Mouse (Mus musculus) lung, embryonic 15.5 days (tissue): ENCODE measurements around the gene Rassf7. TPM values are rescaled to one million over a fixed set of nuclear protein-coding genes. Genes with fewer than 3 reads are reported as not detected.
"Not testable (repeated sequence)": the region's sequence is repeated elsewhere in the genome, so short reads cannot be mapped to it uniquely, and the experiment has no call there.

ENCODE experiments used
- ATAC-seq: fragments of 200-750 bp; cut with Nextera tagmentation; 2 replicates; pipeline ENCODE4 v1.8.0; 2017; ENCODE audit warnings: moderate number of reproducible peaks, borderline replicate concordance; ENCODE audit not compliant: low FRiP score, low TSS enrichment; ENCODE audit errors: extremely low read depth
- H3K27ac ChIP-seq: fragments of 300-500 bp; sonication (generic); 2 replicates; pipeline ENCODE4 v1.5.1; 2015; ENCODE audit warnings: moderate library complexity, mild to moderate bottlenecking, inconsistent platforms
- H3K27me3 ChIP-seq: fragments of 300-500 bp; sonication (generic); 2 replicates; pipeline ENCODE4 v1.6.1; 2015; ENCODE audit warnings: inconsistent platforms
- H3K36me3 ChIP-seq: fragments of 300-500 bp; sonication (generic); 2 replicates; pipeline ENCODE4 v1.6.1; 2015; ENCODE audit warnings: inconsistent platforms
- H3K4me1 ChIP-seq: fragments of 300-500 bp; sonication (generic); 2 replicates; pipeline ENCODE4 v1.6.1; 2015; ENCODE audit warnings: inconsistent platforms
- H3K4me2 ChIP-seq: fragments of 300-500 bp; sonication (generic); 2 replicates; pipeline ENCODE4 v1.6.1; 2015; ENCODE audit warnings: inconsistent platforms, mild to moderate bottlenecking, moderate library complexity
- H3K4me3 ChIP-seq: fragments of 300-500 bp; sonication (generic); 2 replicates; pipeline ENCODE4 v1.5.1; 2015; ENCODE audit warnings: mild to moderate bottlenecking, inconsistent platforms
- H3K9ac ChIP-seq: fragments of 300-500 bp; sonication (generic); 2 replicates; pipeline ENCODE4 v1.6.1; 2015; ENCODE audit warnings: inconsistent platforms
- H3K9me3 ChIP-seq: fragments of 300-500 bp; sonication (generic); 2 replicates; pipeline ENCODE4 v1.6.1; 2016; ENCODE audit warnings: inconsistent platforms
- whole genome bisulfite sequencing: fragments of 180-500 bp; shearing (Covaris S2); methylation state at CpG from one replicate; pipeline ENCODE4 v1.1.7; 2015; 5-methylcytosine and 5-hydroxymethylcytosine counted together
- polyA plus RNA-seq: library from polyadenylated mRNA; unstranded; fragments of >200 nt; fragmentation: Nextera tagmentation; extraction: Ambion mirVana; gene quantifications from 2 replicates; pipeline ENCODE4 v1.2.1, GENCODE M21; 2015

The Rassf7 gene
- polyA plus RNA-seq, 1 experiment from 2014 or later = 59.7 TPM

DNA sequence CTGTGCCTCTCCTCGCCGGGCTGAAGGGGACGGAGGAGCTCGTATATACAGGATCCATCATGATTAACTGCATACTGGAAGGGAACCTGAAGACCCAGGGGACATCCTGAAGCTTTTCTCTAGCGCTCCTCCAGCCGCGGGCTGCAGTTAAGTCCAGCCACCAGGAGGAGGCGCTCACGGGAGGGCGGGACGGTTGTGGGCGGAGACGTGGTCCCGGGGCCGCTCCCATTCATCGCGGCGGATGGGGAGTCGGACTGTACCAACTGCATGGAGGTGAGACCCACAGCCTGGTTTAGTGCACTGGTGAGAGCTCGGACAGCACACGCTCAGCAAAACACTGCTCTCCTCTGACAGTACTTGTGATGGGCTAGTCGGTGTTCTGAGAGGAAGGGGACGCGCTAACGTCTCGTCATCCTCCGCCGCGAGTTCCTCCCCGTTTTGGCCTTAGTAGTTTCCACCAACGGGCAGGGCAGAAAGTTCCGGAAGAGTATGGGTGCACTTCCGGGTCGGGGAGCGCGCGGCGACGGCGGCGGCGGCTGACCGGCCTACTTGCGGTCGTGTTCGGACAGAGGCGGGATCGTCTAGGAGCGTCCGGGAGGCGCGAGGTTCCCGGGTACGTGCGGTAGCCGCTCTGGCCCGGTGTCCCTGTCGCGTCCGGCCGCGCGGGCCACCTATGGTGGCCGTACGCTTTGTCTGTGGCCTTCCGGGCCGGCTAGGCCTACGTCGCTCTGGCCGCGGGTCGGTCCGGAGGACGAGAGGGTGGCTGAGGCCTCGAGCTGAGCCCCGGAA lies 12.8 kb downstream of the Rassf7 start, which contains the start of gene Phrf1:
Gene Phrf1 (plus strand): TSS at position 506 of the 789 bp plus-strand sequence.
- peak; percentile 92 for ATAC-seq
- H3K4me2 ChIP-seq = peak within 1 kb of the TSS; percentile 80
- peak within 1 kb of the TSS; percentile 95 for H3K9ac ChIP-seq
- no peaks in the 10 kb centered on the region for H3K27me3 ChIP-seq
- peak within 1 kb of the TSS; percentile 95 for H3K27ac ChIP-seq
- H3K4me3 ChIP-seq = peak within 1 kb of the TSS; percentile 94
- WGBS = under 1% methylated on average over 76 of the region's 76 CpGs
- peaks cover 24% of the 10 kb centered on the region for H3K36me3 ChIP-seq
- no peaks in the 10 kb centered on the region for H3K9me3 ChIP-seq
- peaks cover 23% of the 10 kb centered on the region for H3K4me1 ChIP-seq

DNA sequence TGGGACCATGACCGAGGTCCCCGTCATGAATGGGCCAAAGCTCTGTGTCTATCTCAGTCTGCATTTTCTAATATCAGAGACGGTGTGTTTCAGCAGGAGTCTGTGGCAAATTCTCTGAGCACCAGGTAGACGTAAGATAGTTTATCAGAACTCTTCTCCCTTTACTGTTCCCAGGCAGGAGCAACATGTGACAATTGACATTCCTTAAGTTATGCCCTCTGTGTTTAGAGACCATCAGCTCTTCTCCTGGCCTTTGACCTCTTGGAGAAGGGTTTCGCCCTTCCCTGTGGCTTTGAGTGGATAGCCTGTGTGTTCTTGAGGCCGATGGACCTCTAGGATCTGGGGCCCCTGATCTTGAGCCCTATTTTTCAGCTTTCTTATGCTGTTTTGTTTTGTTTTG lies 14.0 kb downstream of the Rassf7 start:
- H3K4me1 ChIP-seq = peaks cover 23% of the 10 kb centered on the region
- H3K27me3 ChIP-seq = no peaks in the 10 kb centered on the region
- WGBS = 38% methylated on average over 6 of the region's 6 CpGs
- H3K27ac ChIP-seq = no peak overlapping the region
- peak overlapping the region; percentile 95 for H3K9ac ChIP-seq
- no peaks in the 10 kb centered on the region for H3K9me3 ChIP-seq
- no peak for ATAC-seq
- H3K36me3 ChIP-seq = peaks cover 35% of the 10 kb centered on the region
- peak overlapping the region; percentile 80 for H3K4me2 ChIP-seq
- peak overlapping the region; percentile 94 for H3K4me3 ChIP-seq

DNA sequence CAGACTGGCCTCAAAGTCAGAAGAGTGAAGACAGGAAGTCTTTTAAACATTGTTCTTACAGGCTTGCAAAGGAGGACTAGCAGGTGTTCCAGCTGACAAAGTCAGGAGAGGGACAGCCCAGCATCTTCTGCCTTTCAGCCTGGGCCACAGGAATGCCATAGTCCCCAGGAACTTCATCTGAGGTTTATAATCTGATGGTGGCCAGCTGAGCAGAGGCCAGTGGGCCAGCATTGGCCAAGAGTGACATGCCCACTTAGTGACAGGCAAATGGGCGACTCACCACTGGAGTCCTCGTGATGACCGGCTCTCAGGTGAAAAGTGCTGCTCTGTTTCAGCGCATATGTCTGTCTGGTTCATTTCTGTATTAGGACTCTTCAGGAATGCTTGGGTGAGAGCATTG lies 14.9 kb downstream of the Rassf7 start:
- no peak for ATAC-seq
- H3K4me1 ChIP-seq = peaks cover 23% of the 10 kb centered on the region
- peak overlapping the region; percentile 95; the same call in 1 of the 2 replicates for H3K9ac ChIP-seq
- no peaks in the 10 kb centered on the region for H3K9me3 ChIP-seq
- no peak overlapping the region for H3K27ac ChIP-seq
- H3K4me3 ChIP-seq = 0 out of 2 replicates have a peak overlapping the region, but pooled peaks have one; percentile 94
- no peaks in the 10 kb centered on the region for H3K27me3 ChIP-seq
- WGBS = 88% methylated on average over 4 of the region's 4 CpGs
- H3K36me3 ChIP-seq = peaks cover 44% of the 10 kb centered on the region
- peak overlapping the region; percentile 80; the same call in 1 of the 2 replicates for H3K4me2 ChIP-seq

DNA sequence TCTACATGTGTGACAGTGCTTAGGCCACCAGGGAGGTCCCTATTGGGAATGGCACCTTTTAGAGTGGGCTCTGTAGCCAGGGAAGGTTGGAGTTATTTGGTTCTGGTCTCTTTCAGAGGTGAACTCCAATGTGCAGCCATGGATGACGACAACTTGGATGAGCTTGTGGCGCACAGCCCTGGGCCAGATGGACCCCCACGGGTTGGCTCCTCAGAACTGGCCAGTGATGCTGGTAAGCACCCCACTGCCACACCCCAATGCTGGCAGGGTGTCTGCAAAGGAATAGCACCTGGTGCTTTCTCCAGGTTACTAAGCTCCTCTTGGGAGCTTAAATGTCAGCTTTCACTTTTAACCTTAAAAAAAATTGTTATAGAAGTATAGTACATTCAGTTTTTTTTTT lies 15.5 kb downstream of the Rassf7 start:
- H3K4me2 ChIP-seq = no peak overlapping the region
- H3K4me1 ChIP-seq = peaks cover 23% of the 10 kb centered on the region
- 95% methylated on average over 3 of the region's 3 CpGs for WGBS
- peaks cover 49% of the 10 kb centered on the region for H3K36me3 ChIP-seq
- no peak for ATAC-seq
- H3K27ac ChIP-seq = no peak overlapping the region
- H3K9me3 ChIP-seq = no peaks in the 10 kb centered on the region
- H3K27me3 ChIP-seq = no peaks in the 10 kb centered on the region
- H3K9ac ChIP-seq = no peak overlapping the region
- H3K4me3 ChIP-seq = no peak overlapping the region

DNA sequence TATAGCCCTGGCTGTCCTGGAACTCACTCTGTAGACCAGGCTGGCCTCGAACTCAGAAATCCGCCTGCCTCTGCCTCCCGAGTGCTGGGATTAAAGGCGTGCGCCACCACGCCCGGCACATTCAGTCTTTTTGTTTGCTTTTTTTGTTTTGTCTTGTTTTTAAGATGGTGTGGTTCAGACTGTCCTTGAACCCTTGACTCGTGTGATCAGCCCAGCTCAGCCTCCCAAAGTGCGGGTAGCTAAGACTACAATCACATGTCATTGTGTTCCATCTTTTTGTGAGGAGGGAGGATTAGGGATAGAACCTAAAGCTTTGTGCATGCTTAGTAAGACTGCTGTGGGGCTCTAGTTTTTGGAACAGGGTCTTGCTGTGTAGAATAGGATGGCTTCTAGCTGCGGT lies 15.9 kb downstream of the Rassf7 start:
- no peak overlapping the region for H3K9ac ChIP-seq
- H3K4me3 ChIP-seq = no peak overlapping the region
- H3K4me1 ChIP-seq = peaks cover 23% of the 10 kb centered on the region
- 93% methylated on average over 10 of the region's 10 CpGs for WGBS
- peaks cover 51% of the 10 kb centered on the region for H3K36me3 ChIP-seq
- H3K9me3 ChIP-seq = no peaks in the 10 kb centered on the region
- no peak overlapping the region for H3K27ac ChIP-seq
- no peak overlapping the region for H3K4me2 ChIP-seq
- no peak for ATAC-seq
- H3K27me3 ChIP-seq = no peaks in the 10 kb centered on the region

DNA sequence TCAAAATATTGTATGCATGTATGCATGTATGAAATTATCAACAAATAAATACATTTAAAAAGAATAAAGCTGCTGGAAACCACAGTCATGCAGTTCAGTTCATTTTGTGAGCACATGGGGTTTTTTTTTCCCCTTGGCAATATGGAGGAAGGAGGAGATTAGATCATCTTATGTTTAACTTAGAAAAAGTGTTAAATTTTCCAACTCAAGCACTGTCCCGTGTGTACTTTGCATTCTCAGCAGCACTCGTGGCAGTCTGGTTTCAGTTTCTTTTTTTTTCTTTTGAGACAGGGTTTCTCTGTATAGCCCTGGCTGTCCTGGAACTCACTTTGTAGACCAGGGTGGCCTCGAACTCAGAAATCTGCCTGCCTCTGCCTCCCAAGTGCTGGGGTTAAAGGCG lies 34.8 kb downstream of the Rassf7 start:
- H3K4me3 ChIP-seq, H3K27ac ChIP-seq, H3K4me1 ChIP-seq, ATAC-seq, H3K9me3 ChIP-seq, H3K4me2 ChIP-seq, H3K9ac ChIP-seq, H3K27me3 ChIP-seq: not testable (repeated sequence)
- WGBS = 75% methylated on average over 4 of the region's 4 CpGs
- peaks cover 88% of the 10 kb centered on the region for H3K36me3 ChIP-seq

DNA sequence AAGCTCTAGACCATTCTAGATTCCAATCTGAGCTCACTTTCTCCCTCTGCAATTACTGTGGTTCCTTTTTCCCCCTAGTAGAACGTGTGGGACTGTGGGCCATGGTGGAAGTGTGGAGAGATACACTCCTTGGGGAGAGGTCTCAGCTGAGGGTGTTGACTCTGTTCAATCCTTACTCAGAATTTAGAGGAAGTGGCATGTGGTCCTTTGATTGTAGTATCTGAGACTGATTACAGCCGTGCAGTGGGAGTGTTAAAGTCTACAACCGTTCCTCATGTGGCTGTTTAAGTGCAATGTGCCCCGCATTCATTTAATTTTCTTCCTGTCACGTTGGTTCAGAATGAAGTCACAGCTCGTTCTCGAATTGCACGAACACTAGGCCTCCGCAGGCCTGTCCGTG lies 40.5 kb downstream of the Rassf7 start:
- Histone ChIP-seq H3K27me3 (no peaks in the 10 kb centered on the region), H3K9ac (no peak overlapping the region), H3K27ac (no peak overlapping the region), H3K4me3 (no peak overlapping the region), H3K4me1 (no peaks in the 10 kb centered on the region), H3K4me2 (no peak overlapping the region), H3K36me3 (peaks cover 89% of the 10 kb centered on the region), H3K9me3 (no peaks in the 10 kb centered on the region)
- ATAC-seq = no peak
- 86% methylated on average over 10 of the region's 10 CpGs for WGBS

DNA sequence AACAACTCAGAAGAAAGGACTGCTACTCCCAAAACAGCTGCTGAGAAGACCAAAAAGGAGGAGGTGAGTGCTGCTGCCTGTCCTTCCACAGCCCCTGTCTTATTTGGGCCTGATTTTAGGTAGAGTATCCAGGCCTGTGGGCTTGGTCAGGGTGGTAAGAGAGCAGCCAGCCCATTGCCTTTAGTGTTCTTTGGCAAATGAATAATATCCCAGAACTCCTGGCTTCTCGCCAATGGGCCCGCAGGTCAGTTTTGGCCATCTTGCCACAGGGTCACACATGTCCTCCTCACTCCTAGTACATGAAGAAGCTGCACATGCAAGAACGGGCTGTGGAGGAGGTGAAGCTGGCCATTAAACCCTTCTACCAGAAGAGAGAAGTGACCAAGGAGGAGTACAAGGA lies 45.8 kb downstream of the Rassf7 start:
- no peak overlapping the region for H3K27ac ChIP-seq
- no peaks in the 10 kb centered on the region for H3K27me3 ChIP-seq
- H3K4me1 ChIP-seq = peaks cover 12% of the 10 kb centered on the region
- no peak overlapping the region for H3K4me3 ChIP-seq
- 86% methylated on average over 3 of the region's 3 CpGs for WGBS
- no peak for ATAC-seq
- peaks cover 76% of the 10 kb centered on the region for H3K36me3 ChIP-seq
- H3K9ac ChIP-seq = no peak overlapping the region
- no peaks in the 10 kb centered on the region for H3K9me3 ChIP-seq
- H3K4me2 ChIP-seq = no peak overlapping the region

DNA sequence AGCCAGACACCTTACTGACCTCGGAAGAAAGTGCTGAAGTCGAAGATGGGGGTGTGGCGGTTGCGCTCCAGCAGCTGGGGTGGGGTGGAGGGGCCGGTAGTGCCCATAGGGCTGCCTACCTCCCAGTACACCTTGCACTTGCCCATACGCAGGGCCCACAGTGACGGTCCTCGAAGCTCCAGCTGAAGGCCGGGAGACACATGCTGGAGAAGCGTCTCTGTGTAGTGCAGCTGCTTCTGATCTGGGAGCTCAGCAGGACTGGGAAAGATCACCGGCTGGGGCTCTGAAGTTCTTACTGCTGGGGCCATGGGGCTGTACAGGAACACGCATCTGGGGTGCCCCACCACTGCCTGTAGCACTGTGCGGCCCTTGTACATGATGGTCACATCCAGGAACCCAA lies 48.0 kb downstream of the Rassf7 start:
- H3K36me3 ChIP-seq = peaks cover 54% of the 10 kb centered on the region
- no peak for ATAC-seq
- H3K9me3 ChIP-seq = no peaks in the 10 kb centered on the region
- H3K27ac ChIP-seq = no peak overlapping the region
- no peaks in the 10 kb centered on the region for H3K27me3 ChIP-seq
- H3K4me1 ChIP-seq = peaks cover 12% of the 10 kb centered on the region
- no peak overlapping the region for H3K4me3 ChIP-seq
- H3K9ac ChIP-seq = no peak overlapping the region
- H3K4me2 ChIP-seq = no peak overlapping the region
- WGBS = 88% methylated on average over 13 of the region's 13 CpGs

DNA sequence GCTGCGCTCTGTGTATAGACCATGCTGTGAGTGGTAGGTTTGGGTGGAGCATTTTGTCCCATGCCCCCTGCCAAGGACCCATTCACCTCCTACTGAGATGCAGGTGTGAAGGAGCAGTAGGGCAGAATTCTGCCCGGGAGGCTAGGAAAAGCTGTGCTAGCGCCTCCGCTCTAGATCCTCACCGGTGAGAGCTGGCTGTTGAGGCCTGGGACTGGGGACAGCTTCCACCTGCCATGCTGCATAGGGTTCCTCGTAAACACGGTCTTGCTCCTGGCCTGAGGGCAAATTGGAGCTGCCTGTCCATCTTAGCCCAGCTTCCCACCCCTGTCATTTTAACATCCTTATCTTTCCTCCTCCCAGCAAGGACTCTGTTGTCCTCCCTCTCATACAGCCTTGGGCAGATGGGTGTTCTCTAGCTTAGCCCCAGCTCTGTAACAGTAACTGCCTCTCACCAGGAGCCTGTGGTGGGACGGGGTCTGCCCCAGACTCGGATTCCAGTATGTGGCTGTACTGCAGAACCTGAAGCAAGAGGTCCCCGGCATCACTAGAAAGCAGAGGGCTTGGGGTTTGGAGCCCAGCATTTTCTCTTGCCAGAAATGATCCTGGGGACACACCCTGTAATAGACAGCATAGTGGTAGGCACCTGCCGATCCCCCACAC lies 48.5 kb downstream of the Rassf7 start:
- Histone ChIP-seq H3K4me2 (no peak overlapping the region), H3K4me3 (no peak overlapping the region), H3K36me3 (peaks cover 49% of the 10 kb centered on the region), H3K27ac (no peak overlapping the region), H3K9me3 (no peaks in the 10 kb centered on the region), H3K9ac (no peak overlapping the region), H3K27me3 (no peaks in the 10 kb centered on the region), H3K4me1 (peaks cover 12% of the 10 kb centered on the region)
- no peak for ATAC-seq
- 72% methylated on average over 11 of the region's 11 CpGs for WGBS

DNA sequence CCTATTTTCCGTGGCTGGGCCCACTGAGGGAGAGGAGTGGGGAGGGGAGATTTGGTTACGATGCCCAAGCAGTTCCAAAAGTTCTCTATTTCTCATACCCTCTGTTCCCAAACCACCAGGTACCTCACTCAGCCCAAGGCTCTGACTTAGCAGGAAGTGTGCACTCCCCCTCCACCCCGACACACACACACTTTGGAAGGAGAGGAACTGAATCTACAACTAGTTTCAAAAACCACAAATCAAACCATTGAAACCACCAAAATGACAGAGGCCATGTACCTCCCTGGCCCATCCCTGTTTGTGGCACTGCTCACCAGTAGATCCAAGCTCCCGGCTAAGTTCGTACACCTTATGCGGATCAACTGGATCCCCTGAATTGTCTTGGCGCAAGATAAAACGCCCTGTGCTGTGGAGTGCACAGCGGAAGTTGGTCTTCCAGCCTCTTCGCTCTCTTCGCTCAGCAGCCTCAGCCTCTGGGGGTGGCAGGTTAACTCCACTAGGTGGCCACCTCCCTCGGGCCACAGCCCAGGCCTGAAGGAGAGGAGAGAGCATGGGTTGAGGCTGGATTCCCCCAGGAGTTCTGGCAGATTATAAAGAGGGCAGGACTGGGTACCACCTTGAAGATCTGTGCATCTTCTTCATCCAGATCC lies 49.2 kb downstream of the Rassf7 start:
- WGBS = 27% methylated on average over 12 of the region's 12 CpGs
- no peaks in the 10 kb centered on the region for H3K27me3 ChIP-seq
- H3K4me2 ChIP-seq = peak overlapping the region; percentile 91
- ATAC-seq = no peak
- H3K27ac ChIP-seq = no peak overlapping the region
- no peak overlapping the region for H3K9ac ChIP-seq
- no peaks in the 10 kb centered on the region for H3K9me3 ChIP-seq
- peaks cover 12% of the 10 kb centered on the region for H3K4me1 ChIP-seq
- H3K4me3 ChIP-seq = peak overlapping the region; percentile 57; the same call in 1 of the 2 replicates
- peaks cover 42% of the 10 kb centered on the region for H3K36me3 ChIP-seq

DNA sequence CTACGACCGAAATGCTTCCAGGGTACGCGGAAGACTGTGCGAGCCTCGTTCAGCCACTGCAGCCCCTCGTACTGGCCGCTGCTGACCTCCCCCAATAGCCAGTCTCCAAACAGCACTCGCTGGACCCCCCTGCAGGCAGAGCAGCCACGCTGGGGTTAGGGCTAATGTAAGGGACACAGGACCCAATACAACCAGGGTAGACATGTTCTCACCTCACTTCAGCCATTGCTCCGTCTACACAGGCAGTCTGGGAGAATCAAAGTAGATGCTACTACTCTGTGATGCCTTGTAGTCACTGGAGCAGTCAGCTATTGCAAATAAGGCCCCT lies 49.7 kb downstream of the Rassf7 start:
- Histone ChIP-seq H3K4me2 (peak overlapping the region; percentile 91), H3K9ac (no peak overlapping the region), H3K27ac (no peak overlapping the region), H3K4me1 (peaks cover 12% of the 10 kb centered on the region), H3K4me3 (peak overlapping the region; percentile 57), H3K27me3 (no peaks in the 10 kb centered on the region), H3K9me3 (no peaks in the 10 kb centered on the region), H3K36me3 (peaks cover 37% of the 10 kb centered on the region)
- no peak for ATAC-seq
- 33% methylated on average over 11 of the region's 11 CpGs for WGBS
